Mouse (Mus musculus) embryonic fibroblast, embryonic 13.5 days (primary cell): Measurements from ENCODE around the gene Zhx3.

Experiments used
- CTCF ChIP-seq: IDR thresholded peaks from 2 replicates; pipeline ENCODE4 v1.5.1; 2011; ENCODE audit warnings: mild to moderate bottlenecking, control low read depth, low read length, moderate library complexity, borderline replicate concordance; ENCODE audit not compliant: insufficient read depth
- POLR2A ChIP-seq: IDR thresholded peaks from 2 replicates; pipeline ENCODE4 v1.6.1; 2011; ENCODE audit warnings: low read depth, mild to moderate bottlenecking, control low read depth, low read length, moderate library complexity

DNA sequence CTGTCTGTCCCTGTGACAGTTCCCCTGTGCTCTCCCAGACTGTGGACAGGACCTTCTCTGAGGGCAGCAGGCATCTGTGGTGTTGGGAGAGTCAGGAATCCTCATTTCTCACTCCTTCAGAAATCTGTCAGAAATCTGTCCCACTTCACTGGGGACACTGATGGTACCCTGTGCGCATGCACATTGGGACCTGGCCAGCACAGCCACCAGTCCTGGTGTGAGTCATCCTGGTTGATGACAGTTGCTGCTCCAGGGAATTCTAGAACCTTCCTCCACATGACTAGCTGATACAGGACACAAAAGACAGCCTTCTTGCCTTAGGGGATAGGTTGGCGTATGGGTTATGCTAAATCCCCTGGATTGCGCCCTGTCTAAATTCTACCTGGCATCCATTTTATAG, 44.5 kb upstream of the Zhx3 start:
- TF ChIP-seq CTCF (no peak), POLR2A (no peak)
